Mouse (Mus musculus) small intestine, adult 2 months (tissue): ENCODE results near the gene Pak3.

Source experiments
- CTCF ChIP-seq: fragments of 200-500 bp; IDR thresholded peaks from 2 replicates; pipeline ENCODE4 v1.5.1; 2012; ENCODE audit warnings: low read depth, mild to moderate bottlenecking, control low read depth, inconsistent platforms, low read length, moderate library complexity, mixed read lengths; ENCODE audit not compliant: insufficient replicate concordance, insufficient read length; ENCODE audit errors: extremely low read depth
- POLR2A ChIP-seq: fragments of 200-500 bp; IDR thresholded peaks from 2 replicates; pipeline ENCODE4 v1.6.1; 2012; ENCODE audit warnings: low read depth, mild to moderate bottlenecking, control low read depth, inconsistent platforms, low read length, moderate library complexity

GRCm38 (mm10) chrX:143644807-143645206 lies 126.4 kb downstream of the Pak3 start:
- TF ChIP-seq POLR2A = no peak
- TF ChIP-seq CTCF = no peak
